Mouse (Mus musculus) thymus, postnatal 36 days (tissue): ENCODE data around the gene Zfp551.

Source experiments
- DNase-seq, 2 experiments: peaks; one replicate each; pipeline ENCODE4 v3.0.0; 2022; ENCODE audit warnings: mixed read lengths in 2 of 2

Gene Zfp551

GRCm38 (mm10) chr7:12422245-12422849 lies at the start of gene Zfp551:
Zfp551 (minus strand) TSS chr7:12422751.
- DNase-seq = peak; percentile 63 to 70

DNA sequence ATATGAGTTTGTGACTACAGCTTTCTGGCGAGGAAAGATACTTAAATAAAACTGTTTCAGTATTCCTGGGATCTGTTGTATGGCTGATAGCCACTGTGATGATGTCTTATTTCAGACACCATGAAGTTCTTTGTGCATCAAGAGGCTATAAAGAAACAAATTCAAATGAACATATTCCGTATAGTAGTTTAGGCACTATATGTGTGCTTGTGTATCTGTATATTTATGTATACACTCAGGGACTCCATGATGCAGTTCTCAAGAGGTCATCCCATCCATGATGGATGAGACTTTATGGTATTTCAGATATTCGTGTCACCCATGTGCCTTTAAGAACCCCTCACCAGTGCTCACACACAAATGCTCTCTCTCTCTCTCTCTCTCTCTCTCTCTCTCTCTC lies 304 bp upstream of the Zfp551 start:
- no peak for DNase-seq

- DNase-seq = no peak
These were observed 810 bp downstream of the Zfp551 start for GRCm38 (mm10) chr7:12421741-12422140.

DNA sequence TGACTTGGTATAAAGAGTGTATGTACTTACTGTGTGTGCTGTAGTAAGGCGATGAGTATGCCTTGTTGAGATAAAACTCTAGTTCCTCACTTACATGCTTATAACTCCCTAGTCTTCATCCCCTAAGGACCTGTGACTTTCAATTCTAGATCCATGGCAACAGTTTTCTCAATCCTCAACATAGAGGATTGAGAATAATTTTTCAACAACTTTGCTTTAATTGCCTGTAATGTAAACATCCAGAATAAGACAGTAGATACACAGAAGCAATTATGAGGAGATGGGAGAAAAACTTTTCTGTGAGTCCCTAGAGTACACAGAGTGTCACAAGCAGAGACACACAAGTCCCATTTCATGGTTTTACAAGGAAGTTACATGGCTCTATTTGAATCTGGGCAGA lies 53.4 kb downstream of the Zfp551 start, which contains the start of gene Vmn1r84:
Vmn1r84 (minus strand) TSS at position 101 of the 400 bp plus-strand sequence.
- DNase-seq = no peak
